Mouse (Mus musculus) mouse embryonic stem cell (cell line): ENCODE results near the gene Prim1.

Experiments used
- in situ Hi-C, 2 experiments: fragments of 300-500 bp; cut with MboI; formaldehyde crosslinking; loops; 1 replicate in 1 of 2; 3 replicates in 1 of 2; pipeline ENCODE4 v1.14.3; 2019 to 2020; ENCODE audit warnings: low sequenced_read_pairs in 2 of 2, low pct_unique_long_range_greater_than_20kb in 1 of 2, mixed read lengths in 1 of 2; ENCODE audit not compliant: unreplicated experiment in 1 of 2

The Prim1 gene

GRCm38 (mm10) chr10:128015068-128015934 lies at the start of gene Prim1:
TSS of gene Prim1 (plus strand) at chr10:128015168.
- in situ Hi-C loops = no loop called here

GRCm38 (mm10) chr10:127966506-127966905 lies 48.5 kb upstream of the Prim1 start:
- in situ Hi-C loops = no loop called here

- in situ Hi-C loops = no loop called here
Measured at GRCm38 (mm10) chr10:127969820-127970219, 45.1 kb upstream of the Prim1 start.

- in situ Hi-C loops = no loop called here
Measured at GRCm38 (mm10) chr10:127970359-127970831, 44.6 kb upstream of the Prim1 start.

GRCm38 (mm10) chr10:127971135-127971534 lies 43.8 kb upstream of the Prim1 start:
- in situ Hi-C loops = no loop called here

GRCm38 (mm10) chr10:127974062-127974461 lies 40.9 kb upstream of the Prim1 start:
- in situ Hi-C loops = no loop called here

- in situ Hi-C loops = no loop called here
Measured at GRCm38 (mm10) chr10:127975503-127975902, 39.5 kb upstream of the Prim1 start.

- in situ Hi-C loops = no loop called here
Measured at GRCm38 (mm10) chr10:127984650-127985049, 30.3 kb upstream of the Prim1 start.

GRCm38 (mm10) chr10:127985601-127986000 lies 29.4 kb upstream of the Prim1 start:
- in situ Hi-C loops = no loop called here

GRCm38 (mm10) chr10:127996690-127997089 lies 18.3 kb upstream of the Prim1 start:
- in situ Hi-C loops = no loop called here

GRCm38 (mm10) chr10:127998260-127998659 lies 16.7 kb upstream of the Prim1 start:
- in situ Hi-C loops = no loop called here

GRCm38 (mm10) chr10:128003281-128003801 lies 11.6 kb upstream of the Prim1 start:
- in situ Hi-C loops = loop anchor here (10.0 kb wide), 1 partner anchor 259 kb away; no protein-coding TSS in a partner anchor

GRCm38 (mm10) chr10:128004918-128005317 lies 10.1 kb upstream of the Prim1 start:
- in situ Hi-C loops = loop anchor here (5.0 to 10.0 kb wide), 2 partner anchors 58 to 260 kb away; no protein-coding TSS in a partner anchor

- in situ Hi-C loops = loop anchor here (5.0 to 10.0 kb wide), 2 partner anchors 58 to 261 kb away; no protein-coding TSS in a partner anchor
Measured at GRCm38 (mm10) chr10:128005479-128005878, 9.5 kb upstream of the Prim1 start.

GRCm38 (mm10) chr10:128007446-128007845 lies 7.5 kb upstream of the Prim1 start, which contains the start of gene Hsd17b6:
TSS of gene Hsd17b6 (minus strand) at chr10:128007611.
- in situ Hi-C loops = loop anchor here (5.0 to 10.0 kb wide), 2 partner anchors 60 to 263 kb away; no protein-coding TSS in a partner anchor

GRCm38 (mm10) chr10:128008207-128008889 lies 6.6 kb upstream of the Prim1 start:
- in situ Hi-C loops = loop anchor here (5.0 to 10.0 kb wide), 2 partner anchors 61 to 264 kb away; no protein-coding TSS in a partner anchor

GRCm38 (mm10) chr10:128009735-128010134 lies 5.2 kb upstream of the Prim1 start:
- in situ Hi-C loops = loop anchor here (5.0 to 10.0 kb wide), 2 partner anchors 62 to 265 kb away; no protein-coding TSS in a partner anchor

GRCm38 (mm10) chr10:128022196-128022595 lies 7.2 kb downstream of the Prim1 start:
- in situ Hi-C loops = no loop called here

GRCm38 (mm10) chr10:128023496-128023895 lies 8.5 kb downstream of the Prim1 start:
- in situ Hi-C loops = no loop called here
